Mouse (Mus musculus) lung, adult 2 months (tissue): ENCODE measurements at regions not wholly inside any gene's neighbourhood (a gene's known extent, or its start where the extent isn't known, plus 50 kb on each side); places are given as distances from the start of the nearest gene placed in this dataset.

Experiments used
- CTCF ChIP-seq: fragments of 200-500 bp; IDR thresholded peaks from 2 replicates; pipeline ENCODE4 v1.5.1; 2011; ENCODE audit warnings: mild to moderate bottlenecking, low read length, control low read depth; ENCODE audit not compliant: insufficient read depth
- POLR2A ChIP-seq: fragments of 200-500 bp; IDR thresholded peaks from 2 replicates; pipeline ENCODE4 v1.6.1; 2011; ENCODE audit warnings: low read depth, mild to moderate bottlenecking, control low read depth, low read length, borderline replicate concordance; ENCODE audit errors: extremely low read depth

DNA sequence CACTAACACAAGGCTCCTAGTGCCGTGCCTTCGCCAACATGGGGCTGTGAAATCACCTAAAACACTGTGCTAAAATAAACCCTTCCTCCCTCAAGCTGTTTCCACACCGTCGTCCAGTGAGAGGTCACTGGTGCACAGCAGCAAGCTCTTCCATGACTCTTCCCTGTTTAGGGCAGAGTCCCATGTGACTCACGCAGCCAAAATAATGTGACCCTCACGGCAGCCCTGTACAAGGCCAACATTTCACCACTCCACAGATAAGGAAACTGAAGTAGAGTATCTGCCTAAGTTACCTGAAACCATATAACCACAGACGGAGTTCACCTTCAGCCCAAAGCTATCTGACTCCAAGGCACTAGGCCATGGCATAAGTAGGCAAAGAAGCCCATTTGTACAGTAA lies 173.4 kb downstream of the Tomm20 start:
- TF ChIP-seq POLR2A (no peak), CTCF (no peak)
